Mouse (Mus musculus): ENCODE data around the gene Gm21887. TPM values are rescaled to one million over a fixed set of nuclear protein-coding genes. Genes with fewer than 3 reads are reported as not detected.
A peak's percentile ranks its signal among the peaks of the same experiment; 100 is the strongest.
"Not testable (repeated sequence)": the region's sequence is repeated elsewhere in the genome, so short reads cannot be mapped to it uniquely, and the experiment has no call there.

Gene Gm21887
- total and polyA plus RNA-seq, 3 experiments, result 2.5 to 88.8 TPM; not detected in 1

- TF ChIP-seq CTCF (IDR thresholded peaks at IDR 0.05 in 2 of 3, conservative IDR thresholded peaks at IDR 0.05 in 1 of 3; ENCODE audit: control insufficient read depth in 1 of 3, insufficient read depth in 1 of 3, low read depth in 2 of 3, low read length in 3 of 3, poor library complexity in 1 of 3, severe bottlenecking in 1 of 3), result peak; percentile 35 to 42 (median 41)
- peak; percentile 68 for TF ChIP-seq RCOR1 (IDR thresholded peaks at IDR 0.05; ENCODE audit: low read depth, low read length)
- TF ChIP-seq SMC3 (IDR thresholded peaks at IDR 0.05; ENCODE audit: low read depth, low read length), result peak; percentile 46
- peak; percentile 77 for TF ChIP-seq ZNF384 (IDR thresholded peaks at IDR 0.05; ENCODE audit: low read depth, low read length)
- H3K4me3 ChIP-seq (ENCODE audit: control insufficient read depth in 1 of 2, insufficient read depth in 1 of 2, low read depth in 2 of 2, low read length in 2 of 2); H3K27me3 ChIP-seq (ENCODE audit: control insufficient read depth in 1 of 2, insufficient read depth in 2 of 2, low read length in 2 of 2); H3K79me2 ChIP-seq (ENCODE audit: control insufficient read depth, insufficient read depth, low read length, poor library complexity); H3K4me1 ChIP-seq (ENCODE audit: control insufficient read depth in 1 of 2, insufficient read depth in 2 of 2, low read length in 2 of 2); H3K9me3 ChIP-seq (replicated peaks; ENCODE audit: insufficient read depth, low read length); H3K27ac ChIP-seq (ENCODE audit: control insufficient read depth, low read depth, low read length); DNase-seq (ENCODE audit: low read depth, low spot score); H3K36me3 ChIP-seq (ENCODE audit: control insufficient read depth in 1 of 2, insufficient read depth in 2 of 2, low read length in 2 of 2); H3K9ac ChIP-seq (ENCODE audit: control insufficient read depth, low read depth, low read length, poor library complexity, severe bottlenecking): not testable (repeated sequence)
Measured at GRCm38 (mm10) chrX:169978436-169979381, 30.8 kb upstream of the Gm21887 start.

GRCm38 (mm10) chrX:169979461-169980202 lies 29.8 kb upstream of the Gm21887 start:
- TF ChIP-seq POLR2A (IDR thresholded peaks at IDR 0.05; ENCODE audit: control insufficient read depth in 1 of 2, insufficient read depth in 1 of 2, low read depth in 1 of 2, low read length in 2 of 2, poor library complexity in 1 of 2) (0 out of 4 replicates have a peak, but pooled peaks of 1 of the 2 experiments have one; percentile 21), POLR2AphosphoS2 (IDR thresholded peaks at IDR 0.05; ENCODE audit: low read length) (peak; percentile 52; the same call in 1 of the 2 replicates)
- not testable (repeated sequence) for DNase-seq (ENCODE audit: low read depth, low spot score); H3K27ac ChIP-seq (ENCODE audit: control insufficient read depth, low read depth, low read length); H3K9me3 ChIP-seq (replicated peaks; ENCODE audit: insufficient read depth, low read length); H3K4me1 ChIP-seq (ENCODE audit: control insufficient read depth in 1 of 2, insufficient read depth in 2 of 2, low read length in 2 of 2); H3K27me3 ChIP-seq (ENCODE audit: control insufficient read depth in 1 of 2, insufficient read depth in 2 of 2, low read length in 2 of 2); H3K79me2 ChIP-seq (ENCODE audit: control insufficient read depth, insufficient read depth, low read length, poor library complexity); H3K9ac ChIP-seq (ENCODE audit: control insufficient read depth, low read depth, low read length, poor library complexity, severe bottlenecking); H3K4me3 ChIP-seq (ENCODE audit: control insufficient read depth in 1 of 2, insufficient read depth in 1 of 2, low read depth in 2 of 2, low read length in 2 of 2); H3K36me3 ChIP-seq (ENCODE audit: control insufficient read depth in 1 of 2, insufficient read depth in 2 of 2, low read length in 2 of 2)

GRCm38 (mm10) chrX:169980203-169980556 lies 29.3 kb upstream of the Gm21887 start:
- not testable (repeated sequence) for H3K79me2 ChIP-seq (ENCODE audit: control insufficient read depth, insufficient read depth, low read length, poor library complexity); H3K27ac ChIP-seq (ENCODE audit: control insufficient read depth, low read depth, low read length); H3K4me3 ChIP-seq (ENCODE audit: control insufficient read depth in 1 of 2, insufficient read depth in 1 of 2, low read depth in 2 of 2, low read length in 2 of 2); H3K4me1 ChIP-seq (ENCODE audit: control insufficient read depth in 1 of 2, insufficient read depth in 2 of 2, low read length in 2 of 2); DNase-seq (ENCODE audit: low read depth, low spot score); H3K27me3 ChIP-seq (ENCODE audit: control insufficient read depth in 1 of 2, insufficient read depth in 2 of 2, low read length in 2 of 2); H3K9ac ChIP-seq (ENCODE audit: control insufficient read depth, low read depth, low read length, poor library complexity, severe bottlenecking); H3K36me3 ChIP-seq (ENCODE audit: control insufficient read depth in 1 of 2, insufficient read depth in 2 of 2, low read length in 2 of 2); H3K9me3 ChIP-seq (replicated peaks; ENCODE audit: insufficient read depth, low read length)

Data from MEL (cell line).